Mouse (Mus musculus) T-helper 17 cell (primary cell): ENCODE results near the gene Lsg1.

ENCODE experiments used
- in situ Hi-C, 2 experiments: fragments of 300-600 bp; cut with MboI, MseI; formaldehyde crosslinking; loops; 1 replicate in 1 of 2; 2 replicates in 1 of 2; pipeline ENCODE4 v1.15.1; 2025; ENCODE audit warnings: high pct_unique_total_duplicates in 2 of 2

The Lsg1 gene

DNA sequence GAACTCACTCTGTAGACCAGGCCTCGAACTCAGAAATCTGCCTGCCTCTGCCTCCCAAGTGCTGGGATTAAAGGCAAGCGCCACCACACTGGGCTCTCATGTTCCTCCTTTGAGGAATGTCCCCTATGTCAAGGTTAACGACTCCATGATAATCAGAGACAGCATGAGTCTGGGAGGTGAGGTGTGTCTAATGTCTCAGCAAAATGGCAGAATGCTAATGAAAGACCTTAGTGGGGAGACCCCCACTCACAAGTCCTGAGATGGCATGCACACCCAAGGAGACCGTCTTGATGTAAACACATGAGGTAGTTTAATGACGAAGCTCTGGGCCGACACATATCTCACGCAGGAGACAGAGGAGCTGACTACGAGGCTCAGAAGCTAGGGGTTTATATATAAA lies 33.3 kb downstream of the Lsg1 start:
- in situ Hi-C loops: loop anchor here in 1 of 2 experiments (10.0 kb wide), 1 partner anchor 801 kb away; no protein-coding TSS in a partner anchor

- in situ Hi-C loops: loop anchor here in 1 of 2 experiments (10.0 kb wide), 1 partner anchor 802 kb away; no protein-coding TSS in a partner anchor
These were observed 34.6 kb downstream of the Lsg1 start for GRCm38 (mm10) chr16:30552621-30553338.

GRCm38 (mm10) chr16:30550748-30551192 lies 36.6 kb downstream of the Lsg1 start, which contains the start of gene Tmem44:
Gene Tmem44, minus strand, starts transcription at chr16:30550842.
- in situ Hi-C loops: loop anchor here in 1 of 2 experiments (10.0 kb wide), 1 partner anchor 804 kb away; no protein-coding TSS in a partner anchor

GRCm38 (mm10) chr16:30549966-30550747 lies 37.2 kb downstream of the Lsg1 start:
- in situ Hi-C loops: loop anchor here in 1 of 2 experiments (10.0 kb wide), 1 partner anchor 805 kb away; no protein-coding TSS in a partner anchor

- in situ Hi-C loops: no loop called here
These were observed 37.9 kb downstream of the Lsg1 start for GRCm38 (mm10) chr16:30549516-30549915.

DNA sequence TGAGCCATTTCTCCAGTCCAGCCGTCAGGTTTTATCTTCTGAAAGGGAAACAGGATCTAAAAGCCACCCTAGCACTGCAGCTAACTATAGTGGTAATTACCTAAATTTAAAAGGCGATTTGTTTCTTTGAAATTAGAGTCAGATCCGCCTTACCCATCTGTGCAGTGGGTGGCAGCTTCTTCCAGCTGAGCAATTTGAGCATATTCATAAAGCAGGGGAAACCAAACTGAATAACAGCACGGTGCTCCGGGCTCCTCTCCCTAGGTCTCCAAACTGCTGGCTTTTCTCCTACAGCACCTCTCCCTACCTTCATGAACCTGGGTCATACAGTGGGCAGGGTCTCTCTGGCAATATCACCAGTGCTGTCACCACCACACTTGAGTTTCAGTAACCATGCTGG lies 39.1 kb downstream of the Lsg1 start:
- in situ Hi-C loops: no loop called here

- in situ Hi-C loops: no loop called here
These were observed 42.7 kb downstream of the Lsg1 start for GRCm38 (mm10) chr16:30544693-30545092.

DNA sequence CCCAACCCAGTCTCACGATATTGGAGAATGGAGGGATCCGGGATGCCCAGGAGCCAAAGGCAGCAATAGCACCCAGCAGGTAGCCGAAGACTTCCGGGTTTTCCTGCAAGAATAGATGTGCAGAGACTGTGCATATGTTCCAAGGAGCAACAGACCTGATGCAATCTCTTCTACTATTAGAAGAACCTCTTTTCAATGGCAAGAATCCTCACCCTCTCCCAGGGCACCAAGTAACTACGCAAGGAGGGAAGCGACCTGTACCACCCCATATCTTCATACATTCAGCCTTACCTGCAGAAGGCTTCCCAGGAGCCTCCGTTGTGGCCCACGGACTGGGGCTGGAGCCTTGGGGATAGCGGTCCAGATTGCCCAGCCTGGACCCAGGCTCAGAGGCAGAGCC lies 44.0 kb downstream of the Lsg1 start:
- in situ Hi-C loops: no loop called here

- in situ Hi-C loops: no loop called here
These were observed 44.6 kb downstream of the Lsg1 start for GRCm38 (mm10) chr16:30542826-30543225.

DNA sequence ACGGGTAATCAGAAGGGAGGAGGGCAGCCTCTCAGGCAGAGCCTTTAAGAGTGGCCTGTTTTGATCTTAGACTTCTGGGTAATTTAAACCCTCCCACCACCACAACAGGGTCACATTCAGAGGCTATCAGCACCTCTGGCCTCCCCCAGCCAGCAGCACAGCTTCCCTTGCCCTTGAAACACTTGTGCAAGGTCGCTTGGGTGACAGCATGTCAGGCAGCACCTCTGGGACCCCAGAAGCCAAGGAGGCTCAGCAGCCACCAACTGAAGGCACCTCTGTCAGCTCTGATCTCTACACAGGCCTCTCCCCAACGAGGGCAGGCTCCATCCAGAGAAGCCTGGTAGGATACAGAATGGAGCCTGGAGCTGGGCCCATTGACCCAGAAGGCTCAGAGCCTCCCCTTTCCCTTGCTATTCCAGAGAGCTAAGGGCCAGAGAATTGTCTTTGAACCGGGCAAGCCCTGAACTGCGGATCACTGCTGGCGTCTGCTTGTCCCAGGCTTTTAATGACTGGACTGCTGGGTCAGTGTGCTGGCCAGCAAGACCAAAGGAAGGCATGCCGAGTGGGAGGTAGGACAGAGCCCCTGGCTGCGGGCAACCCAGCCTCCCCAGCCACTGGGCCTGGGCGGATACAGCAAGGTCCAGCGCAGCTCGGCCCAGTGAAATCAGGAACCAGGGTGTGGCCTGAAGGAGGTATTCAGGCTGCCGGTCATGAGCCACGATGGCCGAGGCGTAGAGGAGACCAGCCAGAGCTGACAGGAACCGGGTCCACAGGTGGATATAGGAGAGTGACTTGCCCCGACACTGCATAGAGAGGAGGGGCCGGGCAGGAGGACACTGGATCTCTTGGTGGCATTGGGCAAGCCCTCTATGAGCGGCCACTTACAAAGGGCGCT lies 47.0 kb downstream of the Lsg1 start:
- in situ Hi-C loops: no loop called here

DNA sequence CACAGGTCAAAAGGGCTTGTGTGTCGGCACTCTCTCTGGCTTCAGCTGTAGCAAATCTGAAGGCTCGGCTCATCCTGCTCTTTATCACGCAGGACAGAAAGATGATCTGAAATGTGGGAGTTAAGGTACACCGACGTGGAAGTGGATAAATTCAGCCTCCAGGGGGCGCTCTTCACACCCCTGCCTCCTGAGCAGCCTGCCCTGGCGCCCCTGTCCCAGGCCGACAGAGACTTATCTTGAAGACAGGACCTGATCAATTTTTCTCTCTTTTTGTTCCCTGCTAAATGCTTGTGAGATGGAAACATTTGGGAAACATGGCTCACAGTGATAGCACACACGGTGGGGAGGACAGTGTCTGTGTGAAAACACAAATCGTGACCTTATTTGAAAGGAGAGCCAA lies 48.0 kb downstream of the Lsg1 start:
- in situ Hi-C loops: no loop called here

DNA sequence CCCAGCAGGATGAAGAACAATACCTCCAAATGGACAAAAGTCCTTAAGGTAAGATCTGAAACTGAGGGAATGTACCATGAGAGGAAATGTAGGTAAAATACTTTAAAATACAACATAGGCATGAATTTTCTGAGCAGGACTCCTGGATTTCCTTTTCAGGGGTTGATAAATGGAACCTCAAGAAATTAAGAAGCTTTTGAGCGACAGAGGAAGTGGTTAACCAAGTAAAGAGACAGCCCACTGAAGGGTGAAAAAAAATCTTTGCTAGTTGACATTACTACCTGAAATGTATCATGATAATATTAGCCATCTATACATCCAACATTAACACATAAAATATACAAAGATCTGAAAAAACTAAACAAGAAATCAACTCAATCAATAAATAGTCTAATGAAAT lies 52.3 kb downstream of the Lsg1 start:
- in situ Hi-C loops: no loop called here

DNA sequence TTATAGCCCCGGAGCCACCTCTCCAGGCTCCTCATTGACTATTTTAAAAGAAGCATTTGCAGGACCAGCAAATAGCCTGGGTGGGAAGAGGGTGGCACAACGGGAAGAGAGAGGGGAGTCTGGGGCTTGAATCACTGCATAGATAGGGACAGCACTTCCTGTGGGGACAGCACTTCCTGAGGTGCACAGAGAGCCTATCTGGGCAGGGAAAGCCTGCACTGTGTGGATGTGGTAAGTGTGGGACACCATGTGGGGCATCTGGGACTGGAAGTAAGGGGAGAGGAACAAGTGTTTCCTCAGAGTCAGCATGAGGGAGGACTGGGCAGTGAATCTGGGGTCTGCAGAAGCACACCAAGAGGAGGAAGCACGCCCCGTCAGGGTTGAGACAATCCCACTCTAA lies 53.8 kb downstream of the Lsg1 start:
- in situ Hi-C loops: no loop called here

GRCm38 (mm10) chr16:30532929-30533328 lies 54.5 kb downstream of the Lsg1 start:
- in situ Hi-C loops: no loop called here

DNA sequence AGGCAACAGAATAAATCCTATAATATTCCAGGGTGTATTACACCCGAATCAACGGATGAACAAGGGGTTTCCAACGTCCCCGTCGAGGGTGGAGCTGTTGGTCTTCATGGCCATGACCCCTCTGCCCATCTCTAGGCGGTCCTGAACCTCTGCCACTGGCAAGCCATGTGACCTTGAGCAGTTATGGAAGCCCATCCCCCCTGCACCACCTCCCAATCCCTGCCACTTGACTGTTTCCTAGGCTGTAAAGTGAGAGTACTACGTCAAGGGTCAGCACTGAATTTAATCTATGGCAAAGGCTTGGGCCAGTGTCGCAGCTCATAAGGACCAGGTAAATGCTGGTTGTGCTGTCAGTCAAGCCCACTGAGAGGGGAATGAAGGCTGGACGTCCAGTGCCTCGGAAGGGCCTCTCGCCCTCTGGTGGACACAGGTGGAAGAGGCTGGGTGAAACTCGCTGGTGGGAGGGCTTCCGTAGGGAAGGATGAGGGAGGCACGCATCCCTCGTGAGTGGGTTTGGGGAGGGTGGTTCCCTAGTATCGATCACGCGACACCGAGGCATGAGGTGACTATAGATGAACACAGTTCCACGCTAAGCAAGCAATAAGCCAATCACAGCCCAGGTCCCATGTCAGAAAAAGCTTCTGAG lies 55.5 kb downstream of the Lsg1 start:
- in situ Hi-C loops: no loop called here

DNA sequence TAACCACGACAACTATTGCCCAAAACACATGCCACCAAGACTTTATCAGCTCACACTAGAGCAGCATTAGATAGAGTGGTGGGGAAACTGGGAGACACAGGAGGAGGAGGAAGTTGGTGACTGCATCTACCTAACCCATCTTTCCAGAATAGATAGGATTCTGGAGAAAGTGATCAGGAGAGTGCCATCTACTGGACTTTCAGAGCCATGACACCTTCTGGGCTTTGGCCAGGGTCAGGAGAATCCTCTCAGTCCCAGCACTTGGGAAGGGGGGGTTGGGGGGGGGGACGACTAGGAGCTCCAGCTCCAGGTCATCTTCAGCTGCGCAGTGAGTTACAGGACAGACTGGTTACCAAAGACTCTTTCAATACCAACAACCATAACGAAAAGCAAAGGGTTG lies 56.6 kb downstream of the Lsg1 start:
- in situ Hi-C loops: no loop called here

GRCm38 (mm10) chr16:30528386-30528785 lies 59.0 kb downstream of the Lsg1 start:
- in situ Hi-C loops: no loop called here

DNA sequence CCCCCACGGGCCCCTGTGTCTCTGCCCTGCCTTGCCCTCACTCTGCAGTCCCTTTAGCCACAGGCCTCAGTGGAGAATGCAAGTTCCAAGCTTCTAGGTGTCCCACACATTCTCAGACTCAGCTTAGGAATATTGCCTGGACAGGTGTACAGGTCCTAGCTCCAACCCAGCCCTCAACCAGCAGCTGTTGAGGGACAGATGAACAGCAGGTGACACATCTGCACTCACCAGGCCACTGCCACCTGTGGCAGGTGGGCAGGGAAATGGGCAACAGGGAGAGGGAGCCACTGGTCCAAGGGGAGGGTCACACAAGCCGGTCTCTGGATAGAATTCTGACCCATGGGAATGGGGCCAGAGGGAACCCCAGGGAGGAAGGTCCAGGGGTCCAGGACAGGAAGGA lies 59.5 kb downstream of the Lsg1 start:
- in situ Hi-C loops: no loop called here

DNA sequence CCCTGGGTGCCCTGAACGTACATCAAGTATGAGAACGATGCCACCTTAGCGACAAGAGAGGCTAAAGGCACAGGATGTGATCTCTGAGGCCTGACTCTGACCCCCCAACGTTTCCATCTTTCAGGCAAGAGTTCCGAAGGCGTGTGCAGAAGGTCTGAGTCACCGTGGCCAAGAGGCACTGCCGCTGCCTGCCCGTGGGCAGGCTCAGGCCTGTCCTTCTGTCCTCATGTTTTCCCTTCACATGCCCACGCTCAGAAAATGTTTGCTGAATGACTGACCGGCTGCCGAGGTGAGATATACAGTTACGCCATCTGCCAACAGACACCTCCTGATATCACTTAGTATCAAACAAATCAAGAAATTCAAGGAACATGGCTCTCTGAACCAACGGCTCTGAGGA lies 61.6 kb downstream of the Lsg1 start:
- in situ Hi-C loops: no loop called here

GRCm38 (mm10) chr16:30524481-30524880 lies 62.9 kb downstream of the Lsg1 start:
- in situ Hi-C loops: loop anchor here (5.0 kb wide), 2 partner anchors 152 to 272 kb away; no protein-coding TSS in a partner anchor
